Mouse (Mus musculus): ENCODE measurements at regions not wholly inside any gene's neighbourhood (a gene's known extent, or its start where the extent isn't known, plus 50 kb on each side); places are given as distances from the start of the nearest gene placed in this dataset.

DNA sequence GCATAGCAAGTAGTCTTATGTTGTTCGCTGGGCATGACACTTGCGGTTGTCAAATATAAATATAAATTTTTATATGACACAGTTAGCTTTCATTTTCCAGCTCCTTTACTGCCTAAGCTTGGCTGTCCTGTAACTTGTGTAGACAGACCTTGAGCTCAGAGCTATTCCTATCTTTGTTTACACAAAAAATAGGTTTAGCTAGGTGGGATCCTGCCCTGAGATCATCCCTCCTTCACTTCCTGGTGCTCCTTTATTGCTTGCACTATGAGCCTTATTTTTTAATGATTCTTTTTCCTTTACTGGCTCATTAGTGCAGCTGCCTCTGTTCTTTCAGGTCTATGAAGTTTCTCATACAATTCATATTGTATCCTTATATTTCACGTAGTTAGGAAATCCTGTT, 375.6 kb upstream of the Tfap2d start:
- in situ Hi-C loops (cut with MboI; ENCODE audit: low pct_unique_long_range_greater_than_20kb in 1 of 2, low sequenced_read_pairs in 2 of 2, unreplicated experiment in 1 of 2) = no loop called here

- in situ Hi-C loops (cut with MboI; ENCODE audit: low pct_unique_long_range_greater_than_20kb in 1 of 2, low sequenced_read_pairs in 2 of 2, unreplicated experiment in 1 of 2) = no loop called here
These were observed 344.3 kb upstream of the Tfap2d start for GRCm38 (mm10) chr1:18758347-18759129.

DNA sequence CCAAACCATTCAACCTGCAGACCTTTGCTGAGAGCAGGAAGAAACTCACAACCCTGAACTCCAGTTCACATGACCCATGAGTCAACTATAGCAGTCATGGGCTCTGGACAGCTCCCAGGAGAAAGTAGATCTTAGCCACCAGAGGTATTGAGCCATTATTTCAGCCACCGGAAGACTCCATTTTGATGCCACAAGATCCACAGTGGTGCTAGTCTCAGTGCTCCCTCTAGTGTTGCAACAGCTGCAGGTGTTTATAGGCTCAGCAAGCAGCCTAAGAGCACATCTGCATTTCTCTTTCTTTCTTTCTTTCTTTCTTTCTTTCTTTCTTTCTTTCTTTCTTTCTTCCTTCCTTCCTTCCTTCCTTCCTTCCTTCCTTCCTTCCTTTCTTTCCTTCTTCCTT, 309.2 kb upstream of the Tfap2d start:
- in situ Hi-C loops (cut with MboI; ENCODE audit: low pct_unique_long_range_greater_than_20kb in 1 of 2, low sequenced_read_pairs in 2 of 2, unreplicated experiment in 1 of 2) = loop anchor here (25.0 kb wide), 1 partner anchor 431 kb away; no protein-coding TSS in a partner anchor

Data from mouse embryonic stem cell (cell line).